Mouse (Mus musculus): ENCODE data around the gene Rhbdl2.

- TF ChIP-seq GATA1 (IDR thresholded peaks at IDR 0.05; ENCODE audit: low read length) = no peak
- no peak for TF ChIP-seq TAL1 (IDR thresholded peaks at IDR 0.05; ENCODE audit: low read length)
These were observed 10.2 kb downstream of the Rhbdl2 start for GRCm38 (mm10) chr4:123797856-123798255.
